In genomic region chr3:121850381-121850780, GRCm38 (mm10) we compare ENCODE assay signal across 12 mouse cellular contexts.
"Had no signal": no experiment of that assay in that cellular context is flagged by ENCODE, and none has a peak within 500 bp of the region (broad histone marks: within the 10 kb centered on the region; RNA-seq: fewer than 3 reads in every experiment).

No protein-coding gene starts in this region.

- H3K27me3 ChIP-seq: limb, embryonic 15.5 days; liver, embryonic 12.5 days; midbrain, embryonic 12.5 days; neural tube, embryonic 13.5 days; stomach, embryonic 15.5 days had no signal

- H3K4me3 ChIP-seq: limb, embryonic 15.5 days; liver, embryonic 12.5 days; midbrain, embryonic 12.5 days; neural tube, embryonic 13.5 days; stomach, embryonic 15.5 days had no signal

- H3K4me1 ChIP-seq: limb, embryonic 15.5 days; liver, embryonic 12.5 days; midbrain, embryonic 12.5 days; neural tube, embryonic 13.5 days; stomach, embryonic 15.5 days had no signal

- H3K9ac ChIP-seq: limb, embryonic 15.5 days; liver, embryonic 12.5 days; midbrain, embryonic 12.5 days; neural tube, embryonic 13.5 days; stomach, embryonic 15.5 days had no signal

- DNase-seq: kidney, adult 11 months; kidney, adult 9 months; kidney, postnatal 4 days; right cerebral cortex, postnatal 14 days; thymus, postnatal 4 days had no signal

- H3K4me2 ChIP-seq: limb, embryonic 15.5 days; liver, embryonic 12.5 days; midbrain, embryonic 12.5 days; neural tube, embryonic 13.5 days; stomach, embryonic 15.5 days had no signal

- H3K27ac ChIP-seq: kidney, postnatal 0 days; limb, embryonic 15.5 days; liver, embryonic 12.5 days; midbrain, embryonic 12.5 days; neural tube, embryonic 13.5 days; stomach, embryonic 15.5 days had no signal

- H3K9me3 ChIP-seq: limb, embryonic 15.5 days; liver, embryonic 12.5 days; midbrain, embryonic 12.5 days; neural tube, embryonic 13.5 days; stomach, embryonic 15.5 days had no signal

- H3K36me3 ChIP-seq: limb, embryonic 15.5 days; liver, embryonic 12.5 days; midbrain, embryonic 12.5 days; neural tube, embryonic 13.5 days; stomach, embryonic 15.5 days had no signal

- ATAC-seq: liver, embryonic 12.5 days; midbrain, embryonic 16.5 days had no signal
